Mouse (Mus musculus): Measurements from ENCODE around the gene BC017158. TPM values are rescaled to one million over a fixed set of nuclear protein-coding genes. Genes with fewer than 3 reads are reported as not detected.

BC017158 gene
- polyA plus RNA-seq, 1 experiment from 2014 or later, result 22.1 TPM

Small RNA genes within 50 kb of the gene (microRNA-seq; reads per million reads assigned to microRNA genes)
- not detected for gene Mir3103

Other genes starting within 250 kb of the BC017158 start
- gene Itgam, start 235.5 kb downstream of the BC017158 start, polyA plus RNA-seq (2015; fragmentation: Nextera tagmentation; extraction: Ambion mirVana), result 0.73 and 0.94 TPM in 2 replicates
- not detected in 2 replicates for gene Gm49368, start 235.5 kb downstream of the BC017158 start, polyA plus RNA-seq (2015; fragmentation: Nextera tagmentation; extraction: Ambion mirVana)
- not detected in 2 replicates for gene Itgax, start 168.6 kb downstream of the BC017158 start, polyA plus RNA-seq (2015; fragmentation: Nextera tagmentation; extraction: Ambion mirVana)
- gene Itgad, start 143.8 kb downstream of the BC017158 start, polyA plus RNA-seq (2015; fragmentation: Nextera tagmentation; extraction: Ambion mirVana), result not detected in 2 replicates
- 2.6 and 5.1 TPM in 2 replicates for gene Cox6a2, start 91.8 kb downstream of the BC017158 start, polyA plus RNA-seq (2015; fragmentation: Nextera tagmentation; extraction: Ambion mirVana)
- 16.3 and 17.7 TPM in 2 replicates for gene Armc5, start 60.8 kb downstream of the BC017158 start, polyA plus RNA-seq (2015; fragmentation: Nextera tagmentation; extraction: Ambion mirVana)
- 8.8 and 9.3 TPM in 2 replicates for gene 9130023H24Rik, start 60.1 kb downstream of the BC017158 start, polyA plus RNA-seq (2015; fragmentation: Nextera tagmentation; extraction: Ambion mirVana)
- 50.4 and 52.5 TPM in 2 replicates for gene Tgfb1i1, start 51.4 kb downstream of the BC017158 start, polyA plus RNA-seq (2015; fragmentation: Nextera tagmentation; extraction: Ambion mirVana)
- gene Slc5a2, start 32.5 kb downstream of the BC017158 start, polyA plus RNA-seq (2015; fragmentation: Nextera tagmentation; extraction: Ambion mirVana), result 0.42 TPM in 1 of 2 replicates, not detected in the other
- gene Rgs10, start 120.6 kb upstream of the BC017158 start, polyA plus RNA-seq (2015; fragmentation: Nextera tagmentation; extraction: Ambion mirVana), result 11.7 and 12.3 TPM in 2 replicates
- gene Tial1, start 163.5 kb upstream of the BC017158 start, polyA plus RNA-seq (2015; fragmentation: Nextera tagmentation; extraction: Ambion mirVana), result 37.9 and 45.4 TPM in 2 replicates
- gene Bag3, start 225.4 kb upstream of the BC017158 start, polyA plus RNA-seq (2015; fragmentation: Nextera tagmentation; extraction: Ambion mirVana), result 13.5 and 14.4 TPM in 2 replicates

All from embryonic facial prominence, embryonic 13.5 days (tissue).